Mouse (Mus musculus): ENCODE results near the gene Vangl1. TPM values are rescaled to one million over a fixed set of nuclear protein-coding genes. Genes with fewer than 3 reads are reported as not detected.
"Not testable (repeated sequence)": the region's sequence is repeated elsewhere in the genome, so short reads cannot be mapped to it uniquely, and the experiment has no call there.

Vangl1 gene
- polyA plus RNA-seq, 1 experiment: 7.7 TPM

GRCm38 (mm10) chr3:102165536-102166286, 38.8 kb downstream of the Vangl1 start:
- TF ChIP-seq CTCF (IDR thresholded peaks at IDR 0.05; ENCODE audit: extremely low read depth, insufficient read length, insufficient replicate concordance, low read depth, low read length): no peak
- TF ChIP-seq POLR2A (IDR thresholded peaks at IDR 0.05; ENCODE audit: low read depth, low read length): no peak
- Histone ChIP-seq H3K4me3 (ENCODE audit: low read depth, low read length) (no peak overlapping the region), H3K27ac (ENCODE audit: insufficient read depth, low read depth, low read length) (no peak overlapping the region), H3K27me3 (ENCODE audit: control insufficient read depth, insufficient read depth, low read length) (no peaks in the 10 kb centered on the region), H3K4me1 (ENCODE audit: control insufficient read depth, insufficient read depth, insufficient read length, low read length) (no peaks in the 10 kb centered on the region), H3K36me3 (ENCODE audit: control insufficient read depth, insufficient read depth, low read length) (peaks cover 8% of the 10 kb centered on the region)
- WGBS: 88% methylated on average over 21 of the region's 21 CpGs

- Histone ChIP-seq H3K4me1 (ENCODE audit: control insufficient read depth, insufficient read depth, insufficient read length, low read length) (no peaks in the 10 kb centered on the region), H3K27ac (ENCODE audit: insufficient read depth, low read depth, low read length) (no peak overlapping the region), H3K36me3 (ENCODE audit: control insufficient read depth, insufficient read depth, low read length) (peaks cover 8% of the 10 kb centered on the region), H3K27me3 (ENCODE audit: control insufficient read depth, insufficient read depth, low read length) (no peaks in the 10 kb centered on the region), H3K4me3 (ENCODE audit: low read depth, low read length) (no peak overlapping the region)
- 78% methylated on average over 4 of the region's 4 CpGs for WGBS
- TF ChIP-seq CTCF (IDR thresholded peaks at IDR 0.05; ENCODE audit: extremely low read depth, insufficient read length, insufficient replicate concordance, low read depth, low read length): no peak
- TF ChIP-seq POLR2A (IDR thresholded peaks at IDR 0.05; ENCODE audit: low read depth, low read length): no peak
These were observed 39.6 kb downstream of the Vangl1 start for GRCm38 (mm10) chr3:102164911-102165310.

GRCm38 (mm10) chr3:102163861-102164260, 40.6 kb downstream of the Vangl1 start:
- not testable (repeated sequence) for H3K4me1 ChIP-seq (ENCODE audit: control insufficient read depth, insufficient read depth, insufficient read length, low read length); H3K27me3 ChIP-seq (ENCODE audit: control insufficient read depth, insufficient read depth, low read length); H3K27ac ChIP-seq (ENCODE audit: insufficient read depth, low read depth, low read length); H3K36me3 ChIP-seq (ENCODE audit: control insufficient read depth, insufficient read depth, low read length); H3K4me3 ChIP-seq (ENCODE audit: low read depth, low read length)
- WGBS: 90% methylated on average over 1 of the region's 1 CpGs

- H3K27me3 ChIP-seq (ENCODE audit: control insufficient read depth, insufficient read depth, low read length): no peaks in the 10 kb centered on the region
- no peaks in the 10 kb centered on the region; the same call in 1 of the 2 replicates for H3K4me1 ChIP-seq (ENCODE audit: control insufficient read depth, insufficient read depth, insufficient read length, low read length)
- H3K36me3 ChIP-seq (ENCODE audit: control insufficient read depth, insufficient read depth, low read length): peaks cover 10% of the 10 kb centered on the region
- no peak overlapping the region for H3K4me3 ChIP-seq (ENCODE audit: low read depth, low read length)
- WGBS: 74% methylated on average over 14 of the region's 14 CpGs
- no peak overlapping the region for H3K27ac ChIP-seq (ENCODE audit: insufficient read depth, low read depth, low read length)
- TF ChIP-seq CTCF (IDR thresholded peaks at IDR 0.05; ENCODE audit: extremely low read depth, insufficient read length, insufficient replicate concordance, low read depth, low read length): no peak
These were observed 44.8 kb downstream of the Vangl1 start for GRCm38 (mm10) chr3:102159423-102160325.

- no peak overlapping the region for H3K27ac ChIP-seq (ENCODE audit: insufficient read depth, low read depth, low read length)
- WGBS: 79% methylated on average over 14 of the region's 14 CpGs
- no peak overlapping the region for H3K4me3 ChIP-seq (ENCODE audit: low read depth, low read length)
- TF ChIP-seq CTCF (IDR thresholded peaks at IDR 0.05; ENCODE audit: extremely low read depth, insufficient read length, insufficient replicate concordance, low read depth, low read length): no peak
- TF ChIP-seq POLR2A (IDR thresholded peaks at IDR 0.05; ENCODE audit: low read depth, low read length): no peak
- no peaks in the 10 kb centered on the region for H3K27me3 ChIP-seq (ENCODE audit: control insufficient read depth, insufficient read depth, low read length)
- H3K36me3 ChIP-seq (ENCODE audit: control insufficient read depth, insufficient read depth, low read length): peaks cover 10% of the 10 kb centered on the region
- H3K4me1 ChIP-seq (ENCODE audit: control insufficient read depth, insufficient read depth, insufficient read length, low read length): no peaks in the 10 kb centered on the region; the same call in 1 of the 2 replicates
These were observed 45.6 kb downstream of the Vangl1 start for GRCm38 (mm10) chr3:102158759-102159422.

- H3K36me3 ChIP-seq (ENCODE audit: control insufficient read depth, insufficient read depth, low read length): peaks cover 3% of the 10 kb centered on the region; the same call in 1 of the 2 replicates
- no peak for TF ChIP-seq POLR2A (IDR thresholded peaks at IDR 0.05; ENCODE audit: low read depth, low read length)
- TF ChIP-seq CTCF (IDR thresholded peaks at IDR 0.05; ENCODE audit: extremely low read depth, insufficient read length, insufficient replicate concordance, low read depth, low read length): no peak
- 85% methylated on average over 6 of the region's 6 CpGs for WGBS
- no peak overlapping the region for H3K27ac ChIP-seq (ENCODE audit: insufficient read depth, low read depth, low read length)
- H3K4me3 ChIP-seq (ENCODE audit: low read depth, low read length): no peak overlapping the region
- H3K27me3 ChIP-seq (ENCODE audit: control insufficient read depth, insufficient read depth, low read length): no peaks in the 10 kb centered on the region
- peaks cover 3% of the 10 kb centered on the region for H3K4me1 ChIP-seq (ENCODE audit: control insufficient read depth, insufficient read depth, insufficient read length, low read length)
These were observed 46.8 kb downstream of the Vangl1 start for GRCm38 (mm10) chr3:102157652-102158051.

GRCm38 (mm10) chr3:102156737-102157136, 47.8 kb downstream of the Vangl1 start:
- Histone ChIP-seq H3K27ac (ENCODE audit: insufficient read depth, low read depth, low read length) (no peak overlapping the region), H3K4me1 (ENCODE audit: control insufficient read depth, insufficient read depth, insufficient read length, low read length) (peaks cover 8% of the 10 kb centered on the region), H3K27me3 (ENCODE audit: control insufficient read depth, insufficient read depth, low read length) (no peaks in the 10 kb centered on the region), H3K4me3 (ENCODE audit: low read depth, low read length) (no peak overlapping the region), H3K36me3 (ENCODE audit: control insufficient read depth, insufficient read depth, low read length) (0 out of 2 replicates have a peak, but pooled peaks cover 1% of the 10 kb centered on the region)
- WGBS: 87% methylated on average over 7 of the region's 7 CpGs
- TF ChIP-seq POLR2A (IDR thresholded peaks at IDR 0.05; ENCODE audit: low read depth, low read length): no peak
- TF ChIP-seq CTCF (IDR thresholded peaks at IDR 0.05; ENCODE audit: extremely low read depth, insufficient read length, insufficient replicate concordance, low read depth, low read length): no peak
